Mouse (Mus musculus) erythroblast, embryonic 14.5 days (primary cell): ENCODE measurements around the gene Smap2. TPM values are rescaled to one million over a fixed set of nuclear protein-coding genes. Genes with fewer than 3 reads are reported as not detected.

Experiments used
- H3K27me3 ChIP-seq: 2 replicates; pipeline ENCODE4 v1.6.1; 2012; ENCODE audit warnings: inconsistent platforms; ENCODE audit not compliant: control insufficient read depth
- H3K36me3 ChIP-seq: 2 replicates; pipeline ENCODE4 v1.6.1; 2012; ENCODE audit warnings: mild to moderate bottlenecking, inconsistent platforms; ENCODE audit not compliant: control insufficient read depth
- H3K4me1 ChIP-seq: 2 replicates; pipeline ENCODE4 v1.6.1; 2012; ENCODE audit warnings: inconsistent platforms; ENCODE audit not compliant: control insufficient read depth
- H3K4me3 ChIP-seq: replicated peaks from 2 replicates; pipeline ENCODE3; 2012; ENCODE audit warnings: moderate library complexity, mild to moderate bottlenecking, inconsistent platforms
- H3K9me3 ChIP-seq: 2 replicates; pipeline ENCODE4 v1.6.1; 2012; ENCODE audit warnings: low read length, inconsistent platforms, mixed read lengths; ENCODE audit not compliant: control insufficient read depth
- GATA1 ChIP-seq: IDR thresholded peaks from 2 replicates; pipeline ENCODE4 v1.6.1; 2012; ENCODE audit warnings: low read length, inconsistent platforms, mixed read lengths
- TAL1 ChIP-seq: IDR thresholded peaks from 3 replicates; pipeline ENCODE4 v1.6.1; 2012; ENCODE audit warnings: low read length, inconsistent platforms, mixed read lengths
- polyA plus RNA-seq: library from polyadenylated mRNA; stranded (reverse); fragments of >175 nt; gene quantifications from 2 replicates; pipeline ENCODE4 v1.2.3, GENCODE M21; 2012

The Smap2 gene
- polyA plus RNA-seq, 1 experiment = 3.4 TPM

GRCm38 (mm10) chr4:121023941-121024340 is 6.9 kb upstream of the Smap2 start:
- Histone ChIP-seq H3K27me3 (no peaks in the 10 kb centered on the region), H3K9me3 (no peaks in the 10 kb centered on the region), H3K4me1 (peaks cover 24% of the 10 kb centered on the region), H3K4me3 (no peak overlapping the region), H3K36me3 (no peaks in the 10 kb centered on the region)
- TF ChIP-seq TAL1 (no peak), GATA1 (no peak)

DNA sequence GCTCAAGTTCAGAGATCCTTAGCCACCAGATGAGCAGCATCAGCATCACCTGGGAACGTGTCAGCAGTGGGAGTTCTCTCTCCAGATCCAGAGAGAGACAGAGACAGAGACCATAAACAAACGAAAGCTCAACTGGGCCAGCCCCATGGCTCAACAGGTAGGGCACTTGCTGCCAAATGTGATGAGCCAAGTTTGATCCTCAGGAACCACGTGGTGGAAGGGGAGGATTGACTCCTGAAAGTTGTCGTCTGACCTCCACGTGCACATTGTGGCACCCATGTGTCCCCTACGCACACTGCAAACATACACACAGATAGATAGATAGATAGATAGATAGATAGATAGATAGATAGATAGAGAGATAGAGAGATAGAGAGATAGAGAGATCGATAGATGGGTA is 6.4 kb upstream of the Smap2 start:
- H3K36me3 ChIP-seq = no peaks in the 10 kb centered on the region
- H3K4me1 ChIP-seq = peaks cover 19% of the 10 kb centered on the region
- no peaks in the 10 kb centered on the region for H3K27me3 ChIP-seq
- H3K4me3 ChIP-seq = no peak overlapping the region
- no peak for TF ChIP-seq TAL1
- no peak for TF ChIP-seq GATA1
- H3K9me3 ChIP-seq = no peaks in the 10 kb centered on the region

DNA sequence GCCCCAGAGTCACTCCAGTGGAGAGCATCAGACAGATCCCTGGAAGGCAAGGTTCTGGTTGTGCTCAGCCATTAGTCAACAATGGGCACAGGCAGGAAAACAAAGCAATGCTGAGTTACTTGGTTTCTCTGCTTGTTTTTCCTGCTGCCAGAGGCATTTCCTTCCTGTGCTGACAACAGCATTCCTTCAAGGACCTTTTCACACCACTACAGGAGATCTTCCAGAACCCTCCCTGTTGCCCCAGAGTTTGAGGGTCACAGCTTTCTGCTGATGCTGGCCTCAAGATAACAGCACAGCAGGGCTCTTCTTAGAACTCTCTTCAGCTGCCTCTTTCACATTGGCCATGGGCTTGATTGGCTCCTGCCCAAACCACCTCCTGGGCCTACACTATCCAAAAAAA is 4.9 kb upstream of the Smap2 start:
- H3K9me3 ChIP-seq = no peaks in the 10 kb centered on the region
- H3K4me3 ChIP-seq = no peak overlapping the region
- no peaks in the 10 kb centered on the region for H3K27me3 ChIP-seq
- no peaks in the 10 kb centered on the region for H3K36me3 ChIP-seq
- TF ChIP-seq TAL1 = no peak
- no peak for TF ChIP-seq GATA1
- peaks cover 29% of the 10 kb centered on the region for H3K4me1 ChIP-seq

- peaks cover 27% of the 10 kb centered on the region for H3K4me1 ChIP-seq
These were observed 3.2 kb upstream of the Smap2 start for GRCm38 (mm10) chr4:121020040-121020790.

GRCm38 (mm10) chr4:121018250-121018649 is 1.2 kb upstream of the Smap2 start:
- H3K36me3 ChIP-seq = peaks cover 8% of the 10 kb centered on the region
- H3K9me3 ChIP-seq = no peaks in the 10 kb centered on the region
- H3K4me1 ChIP-seq = peaks cover 47% of the 10 kb centered on the region
- TF ChIP-seq TAL1 (no peak), GATA1 (no peak)
- no peak overlapping the region for H3K4me3 ChIP-seq
- no peaks in the 10 kb centered on the region for H3K27me3 ChIP-seq

More at GRCm38 (mm10) chr4:121020040-121020790, 3.2 kb upstream of the Smap2 start:
- H3K36me3 ChIP-seq = no peaks in the 10 kb centered on the region
- no peak overlapping the region for H3K4me3 ChIP-seq
- H3K9me3 ChIP-seq = no peaks in the 10 kb centered on the region
- no peak for TF ChIP-seq TAL1
- TF ChIP-seq GATA1 = no peak
- no peaks in the 10 kb centered on the region for H3K27me3 ChIP-seq

DNA sequence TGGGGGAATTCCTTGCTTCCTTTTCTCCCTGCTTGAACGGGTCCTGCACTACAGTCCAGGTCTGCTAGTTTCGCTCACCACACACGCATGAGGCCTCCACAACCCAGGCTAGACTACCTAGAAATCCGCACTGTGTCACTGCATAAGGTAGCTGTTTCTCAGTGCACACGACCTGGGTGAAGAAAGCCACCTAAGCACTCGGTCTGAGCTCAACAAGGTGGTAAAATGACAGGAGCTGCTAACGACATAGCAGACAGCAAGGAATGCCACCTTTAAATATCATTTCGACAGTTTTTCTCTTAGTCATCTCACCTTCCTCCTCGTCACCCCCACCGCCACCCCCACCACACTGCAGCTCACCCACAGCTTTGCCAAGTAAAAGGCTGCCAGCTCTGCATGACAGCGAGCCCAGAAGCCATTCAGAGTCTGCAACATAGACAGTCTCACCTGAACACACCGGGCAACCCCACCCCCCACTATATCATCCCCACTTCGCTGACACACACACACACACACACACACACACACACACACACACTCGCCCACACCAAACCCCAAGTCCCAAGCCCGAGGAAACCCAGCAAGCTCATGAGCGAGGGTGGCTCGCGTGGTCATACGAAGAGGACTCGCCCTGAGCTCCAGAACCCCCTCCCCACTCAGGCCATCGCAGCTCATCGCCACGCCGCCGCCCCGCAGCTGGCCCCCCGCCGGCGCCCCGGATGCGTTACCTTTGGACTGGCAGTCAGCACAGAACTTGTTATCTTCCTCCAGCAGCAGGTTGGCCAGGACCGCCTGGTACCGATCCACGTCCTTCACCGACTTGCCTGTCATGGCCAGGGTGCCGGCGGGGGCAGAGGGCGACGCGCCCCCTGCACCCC is 787 bp downstream of the Smap2 start:
- Histone ChIP-seq H3K9me3 (no peaks in the 10 kb centered on the region), H3K36me3 (peaks cover 19% of the 10 kb centered on the region), H3K27me3 (no peaks in the 10 kb centered on the region), H3K4me3 (peak overlapping the region; percentile 83), H3K4me1 (peaks cover 61% of the 10 kb centered on the region)
- no peak for TF ChIP-seq GATA1
- TF ChIP-seq TAL1 = peak; percentile 47; the same call in 2 of the 3 replicates

DNA sequence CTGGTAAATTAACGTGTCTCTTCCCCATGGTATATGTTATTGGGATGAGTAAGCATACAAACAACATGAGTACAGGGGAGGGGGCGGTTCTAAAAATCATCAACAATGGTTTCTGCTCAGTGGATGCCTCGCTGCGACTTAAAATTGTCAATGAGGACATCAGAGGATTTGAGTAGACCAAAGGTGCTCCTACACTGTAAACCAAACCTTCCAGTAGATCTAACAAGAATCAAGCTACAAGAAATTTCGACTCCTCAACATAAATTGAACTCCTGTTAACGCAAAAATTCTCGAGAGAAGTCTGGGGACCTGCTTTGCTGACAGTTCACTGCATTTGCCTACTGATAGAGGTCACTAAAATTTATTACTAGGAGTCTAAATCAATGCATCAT is 1.8 kb downstream of the Smap2 start:
- Histone ChIP-seq H3K4me1 (peaks cover 71% of the 10 kb centered on the region), H3K9me3 (no peaks in the 10 kb centered on the region), H3K36me3 (peaks cover 19% of the 10 kb centered on the region), H3K4me3 (peak overlapping the region; percentile 83), H3K27me3 (no peaks in the 10 kb centered on the region)
- TF ChIP-seq GATA1 (no peak), TAL1 (no peak)

- peaks cover 20% of the 10 kb centered on the region for H3K36me3 ChIP-seq
- H3K4me1 ChIP-seq = peaks cover 73% of the 10 kb centered on the region
- no peaks in the 10 kb centered on the region for H3K9me3 ChIP-seq
- H3K27me3 ChIP-seq = no peaks in the 10 kb centered on the region
- H3K4me3 ChIP-seq = peak overlapping the region; percentile 83
- peak; percentile 67 for TF ChIP-seq GATA1
- peak; percentile 68 for TF ChIP-seq TAL1
These were observed 2.3 kb downstream of the Smap2 start for GRCm38 (mm10) chr4:121014594-121015267.
